Mouse (Mus musculus): Measurements from ENCODE around the gene Tspan14.

The Tspan14 gene

DNA sequence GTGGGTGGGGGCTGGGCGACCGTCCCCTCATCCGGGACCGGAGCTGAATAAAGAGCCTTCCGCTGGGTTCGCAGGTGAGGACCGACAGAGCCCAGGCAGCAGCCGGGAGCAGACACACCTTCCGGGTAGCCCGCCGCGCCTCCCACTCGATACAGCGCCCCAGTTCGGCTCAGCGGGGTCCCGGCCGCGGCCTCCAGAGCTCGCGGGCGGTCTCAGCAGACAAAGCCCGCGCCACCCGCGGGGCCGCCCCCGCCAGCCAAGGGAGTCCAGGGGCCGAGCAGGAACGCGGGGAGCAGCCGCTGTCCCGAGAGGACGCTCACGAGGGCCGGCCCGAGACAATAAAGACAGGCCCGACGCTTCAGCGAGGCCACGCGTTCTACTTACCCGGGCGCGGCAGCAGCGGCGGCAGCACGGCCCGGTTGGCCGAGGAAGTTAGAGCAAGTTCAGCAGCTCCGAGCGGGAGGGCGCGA, at the start of gene Tspan14:
Gene Tspan14, minus strand, starts transcription at position 416 of the 470 bp plus-strand sequence.
- in situ Hi-C loops (cut with MboI, MseI): no loop called here

DNA sequence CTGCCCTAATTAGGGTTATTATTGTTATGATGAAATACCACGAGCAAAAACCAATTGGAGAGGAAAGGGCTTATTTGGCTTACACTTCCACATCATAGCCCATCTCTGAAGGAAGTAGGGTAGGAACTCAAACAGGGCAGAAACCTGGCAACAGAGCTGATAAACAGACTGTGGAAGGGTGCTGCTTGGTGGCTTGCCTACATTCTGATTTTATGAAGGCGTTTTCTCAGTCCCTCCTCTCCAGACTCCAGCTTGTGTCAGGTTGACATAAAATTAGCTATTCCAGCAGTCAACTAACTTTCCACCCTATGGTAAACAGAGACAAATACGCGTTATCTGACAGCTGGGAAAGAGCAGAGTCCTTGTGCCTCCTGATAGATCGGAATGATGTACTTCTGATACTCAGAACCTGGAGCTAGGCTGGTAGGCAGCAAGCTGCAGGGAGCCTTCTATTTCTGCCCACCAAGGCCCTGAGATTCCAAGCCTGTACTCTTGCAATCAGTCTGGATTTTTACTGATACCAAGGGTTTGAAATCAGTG, 48.2 kb upstream of the Tspan14 start:
- in situ Hi-C loops (cut with MboI, MseI): no loop called here

DNA sequence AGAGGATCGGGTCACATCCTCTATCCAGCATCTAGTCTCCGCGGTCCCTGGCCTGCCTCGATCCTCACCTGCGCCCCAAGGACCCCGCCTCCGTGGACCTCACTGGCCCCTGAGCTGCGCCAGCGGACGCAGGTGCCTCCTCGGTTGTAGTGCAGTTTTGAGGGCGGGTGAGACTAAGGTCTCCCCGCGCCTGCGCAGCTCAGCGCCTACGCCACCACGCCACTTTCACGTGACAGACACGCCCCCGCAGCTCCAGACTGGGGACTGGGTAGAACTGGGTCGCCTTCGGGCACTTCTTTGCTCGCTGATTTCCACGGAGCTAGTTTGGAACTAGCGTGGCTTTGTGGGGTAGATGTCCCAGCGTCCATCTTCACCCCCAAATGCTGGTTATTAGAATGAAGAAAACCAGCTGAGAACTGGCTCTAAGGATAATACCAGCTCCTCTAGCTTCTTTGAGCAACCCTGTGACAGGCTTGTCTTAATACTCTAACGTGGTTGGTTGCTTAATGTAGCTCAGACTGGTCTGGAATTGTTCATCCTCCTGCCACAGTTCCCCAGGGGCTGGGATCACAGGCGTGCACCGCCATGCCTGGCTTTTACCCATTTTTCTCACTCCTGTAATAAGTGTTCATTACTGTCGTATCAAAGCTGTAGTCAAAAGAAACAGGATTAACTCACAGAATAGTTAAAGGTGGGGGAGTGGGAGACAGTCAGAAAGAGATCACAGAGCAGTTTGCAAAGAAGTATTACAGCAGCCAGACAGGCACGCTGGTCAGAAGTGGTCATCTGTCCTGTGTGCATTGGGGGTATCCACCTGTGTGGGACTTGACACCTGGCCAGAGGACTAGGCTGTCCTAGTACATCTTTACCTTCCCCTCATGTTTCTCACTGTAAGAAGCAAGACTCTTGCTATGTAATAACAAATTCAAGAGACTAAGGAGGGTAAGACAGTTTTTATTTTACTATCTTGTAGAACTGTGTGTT, 47.3 kb upstream of the Tspan14 start, which contains the start of gene Fam213a:
Gene Fam213a, minus strand, starts transcription at position 159 of the 984 bp plus-strand sequence.
- in situ Hi-C loops (cut with MboI, MseI): no loop called here

DNA sequence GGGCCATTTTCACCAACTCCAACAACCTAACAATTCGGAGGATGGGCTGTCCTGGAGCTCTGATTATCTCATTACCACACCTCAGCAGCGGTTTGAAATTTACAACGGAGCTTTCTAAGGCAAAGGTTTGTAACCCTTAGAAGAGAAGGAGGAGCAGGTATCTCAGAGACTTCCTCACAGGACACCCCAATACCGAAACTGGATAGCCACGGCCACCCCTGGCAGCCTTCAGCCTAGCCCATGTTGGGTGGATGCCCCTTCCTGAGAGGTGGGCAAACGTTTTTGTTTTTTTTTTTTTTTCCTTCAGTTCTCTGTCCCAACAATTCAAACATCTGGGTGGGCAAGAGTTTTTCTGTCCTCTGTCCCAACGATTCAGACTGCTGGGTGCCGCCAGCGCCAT, 46.5 kb upstream of the Tspan14 start:
- in situ Hi-C loops (cut with MboI, MseI): no loop called here

DNA sequence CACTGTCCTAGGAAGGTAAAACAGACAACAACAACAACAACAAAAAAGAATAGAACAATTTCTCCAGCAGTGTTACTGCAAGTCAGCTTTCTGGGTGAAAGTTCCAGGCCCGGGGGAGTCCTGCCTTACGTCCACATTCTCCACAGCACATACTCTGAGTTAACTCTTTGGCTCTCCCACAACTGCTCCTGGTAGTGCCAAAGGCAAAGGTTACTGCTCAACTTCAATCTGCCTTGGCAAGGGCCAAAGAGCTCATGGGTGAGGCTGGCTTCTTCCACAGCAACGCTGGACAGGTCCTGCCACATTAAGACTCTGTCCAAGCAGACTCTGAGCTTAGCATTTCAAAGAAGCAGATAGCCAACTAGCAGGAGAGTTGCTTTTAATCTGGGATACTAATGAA, 45.3 kb upstream of the Tspan14 start:
- in situ Hi-C loops (cut with MboI, MseI): no loop called here

DNA sequence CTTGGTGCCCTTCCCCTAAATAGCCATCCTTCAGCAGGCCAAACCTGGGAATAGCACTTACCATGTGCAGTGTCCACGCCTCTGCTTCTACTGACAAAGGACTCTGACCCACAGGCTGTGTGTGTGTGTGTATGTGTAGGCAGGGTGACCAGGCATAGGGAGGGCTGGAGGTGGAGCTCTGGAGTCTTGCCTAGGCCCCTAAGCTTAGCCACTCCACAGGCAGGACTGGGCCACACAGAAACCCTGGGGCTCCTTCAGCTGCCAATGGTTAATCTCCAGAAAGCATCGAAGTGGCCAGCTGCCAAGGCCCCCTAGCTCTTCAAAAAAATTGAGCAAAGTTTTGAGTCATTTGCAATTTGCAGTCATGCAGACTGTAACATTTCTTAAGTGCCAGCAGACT, 41.5 kb upstream of the Tspan14 start:
- in situ Hi-C loops (cut with MboI, MseI): no loop called here

DNA sequence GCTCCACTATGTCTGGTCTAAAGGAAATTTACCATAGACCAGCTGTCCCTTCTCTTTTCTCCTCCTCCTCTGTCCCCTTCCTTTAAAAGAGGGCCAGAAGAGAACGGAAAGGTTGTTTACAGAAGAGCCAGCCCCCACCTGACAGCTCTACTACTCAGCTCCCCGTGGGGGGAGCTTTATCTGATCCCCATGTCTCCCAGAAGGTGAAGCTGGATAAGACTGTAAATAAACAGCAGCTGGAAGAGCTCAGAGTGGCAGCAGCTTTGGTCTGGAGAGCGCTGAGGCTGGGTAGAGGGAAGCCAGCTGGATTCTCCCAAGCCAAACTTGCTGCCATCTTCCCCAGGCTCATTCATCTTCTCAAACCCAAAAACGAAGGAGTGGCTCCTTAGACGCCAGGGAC, 41.0 kb upstream of the Tspan14 start:
- in situ Hi-C loops (cut with MboI, MseI): no loop called here

DNA sequence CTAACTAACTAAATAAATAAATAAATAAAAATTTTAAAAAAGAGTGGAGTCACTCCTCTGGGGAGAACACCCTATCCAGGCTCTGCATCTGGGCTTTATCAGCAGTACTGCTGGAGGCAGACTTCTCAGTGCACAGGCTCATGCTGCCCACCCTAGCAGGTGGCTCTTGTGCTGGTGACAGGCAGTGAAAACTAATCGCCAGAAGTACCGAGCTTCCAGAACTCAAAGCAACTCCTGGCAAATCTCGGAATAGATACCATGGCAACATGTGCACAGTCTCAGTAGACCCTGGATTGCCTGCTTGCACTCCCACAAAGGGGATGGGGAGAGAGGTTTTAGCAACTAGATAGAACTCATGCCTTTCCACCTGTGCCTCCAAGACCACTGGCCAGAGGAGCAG, 40.3 kb upstream of the Tspan14 start:
- in situ Hi-C loops (cut with MboI, MseI): no loop called here

DNA sequence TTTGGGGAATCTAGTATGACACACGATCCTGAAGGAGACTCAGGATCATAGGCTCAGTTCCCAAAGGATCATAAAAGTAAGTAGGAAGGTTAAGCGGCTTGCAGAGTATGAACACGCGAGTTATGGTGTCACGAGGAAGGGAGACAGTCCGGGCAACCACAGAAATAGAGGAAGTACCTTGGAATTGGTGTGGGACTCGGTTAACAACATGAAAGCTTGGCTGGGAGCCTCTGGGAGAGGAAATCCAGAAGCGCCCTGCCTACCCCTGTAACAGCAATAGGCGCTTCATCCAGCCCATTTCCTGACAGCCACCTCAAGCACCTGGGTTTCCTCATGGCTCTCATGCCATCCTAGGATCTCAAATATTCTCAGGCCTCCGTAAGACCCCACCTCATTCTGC, 39.7 kb upstream of the Tspan14 start:
- in situ Hi-C loops (cut with MboI, MseI): no loop called here

DNA sequence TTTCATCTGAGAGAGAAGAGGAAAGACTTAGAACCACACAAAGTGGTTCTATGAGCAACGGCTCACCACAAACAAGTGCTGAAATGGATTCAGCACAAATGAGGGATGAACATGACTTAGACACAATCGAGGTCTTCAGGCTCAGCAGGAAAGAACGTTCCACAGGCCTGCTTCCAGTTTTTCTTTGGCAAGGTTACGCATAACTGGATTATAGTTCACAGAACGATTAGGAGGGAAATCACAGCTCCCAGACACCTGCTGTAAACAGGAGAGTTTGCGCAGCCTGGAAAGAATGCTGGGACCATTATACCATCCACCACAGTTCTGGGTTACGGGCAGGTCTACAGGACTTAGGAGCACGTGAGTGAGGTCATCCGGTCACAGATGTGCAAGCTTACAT, 39.1 kb upstream of the Tspan14 start:
- in situ Hi-C loops (cut with MboI, MseI): no loop called here

DNA sequence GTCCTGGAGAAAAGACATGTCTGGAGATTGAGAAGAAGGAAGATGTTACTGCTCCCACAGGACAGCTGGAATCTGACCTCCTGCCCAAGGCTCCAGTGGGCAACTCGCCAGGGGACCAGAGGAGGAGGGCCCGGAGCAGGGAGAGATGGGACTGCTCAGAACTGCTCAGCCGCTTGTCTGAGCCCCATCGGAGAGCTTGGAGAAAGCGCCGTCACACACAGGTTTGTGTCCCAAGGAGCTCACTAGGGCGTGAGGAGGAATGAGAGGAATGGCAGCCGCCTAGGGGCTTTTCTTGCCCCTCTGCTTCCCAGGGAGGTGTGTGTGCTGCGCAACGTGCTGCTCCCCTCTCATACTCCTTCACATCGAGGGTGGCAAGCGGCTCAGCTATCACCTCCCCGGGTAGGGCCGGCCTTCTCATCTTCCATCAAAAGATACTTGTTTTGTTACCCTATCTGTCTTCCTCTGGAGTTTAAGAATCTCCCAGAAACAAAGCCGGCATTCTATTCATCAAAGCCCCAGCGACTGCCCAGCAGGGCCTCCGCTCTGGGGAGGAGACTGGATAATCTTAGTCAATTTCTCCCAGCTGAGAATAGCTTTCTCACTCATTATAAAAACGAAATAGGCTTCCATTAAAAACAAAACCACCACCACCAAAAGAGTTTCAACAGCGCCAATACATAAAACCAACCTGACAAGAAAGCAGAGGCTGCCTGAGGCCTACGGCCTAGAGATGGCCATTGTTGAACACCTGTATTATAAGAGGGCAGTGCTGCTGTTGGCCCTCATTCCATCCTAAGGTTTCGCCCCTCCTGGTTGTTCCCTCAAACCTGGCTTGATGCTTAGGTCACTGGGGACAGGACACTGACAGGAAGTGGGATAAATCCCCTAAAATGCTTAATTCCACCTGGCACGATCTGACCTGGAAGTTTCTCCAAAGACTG, 37.9 kb upstream of the Tspan14 start:
- in situ Hi-C loops (cut with MboI, MseI): no loop called here

DNA sequence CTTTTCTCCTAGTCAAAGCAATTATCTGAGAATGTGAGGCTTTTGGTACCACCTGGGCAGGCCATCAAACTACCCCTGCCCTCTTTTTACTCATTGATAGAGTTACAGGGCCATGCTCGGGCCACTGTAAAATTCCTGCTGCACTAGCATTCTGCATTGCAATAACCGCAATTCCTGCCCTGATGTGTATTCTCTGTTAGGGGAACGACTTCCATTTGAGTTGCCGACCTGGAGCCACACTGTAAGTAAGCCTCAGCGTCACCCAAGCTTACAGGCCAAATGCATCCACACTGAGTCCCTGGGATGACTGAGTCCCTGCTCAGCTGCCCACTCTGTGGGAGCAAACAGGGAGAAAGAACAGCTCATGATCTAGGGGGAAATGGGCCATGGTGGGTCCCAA, 35.0 kb upstream of the Tspan14 start:
- in situ Hi-C loops (cut with MboI, MseI): no loop called here

DNA sequence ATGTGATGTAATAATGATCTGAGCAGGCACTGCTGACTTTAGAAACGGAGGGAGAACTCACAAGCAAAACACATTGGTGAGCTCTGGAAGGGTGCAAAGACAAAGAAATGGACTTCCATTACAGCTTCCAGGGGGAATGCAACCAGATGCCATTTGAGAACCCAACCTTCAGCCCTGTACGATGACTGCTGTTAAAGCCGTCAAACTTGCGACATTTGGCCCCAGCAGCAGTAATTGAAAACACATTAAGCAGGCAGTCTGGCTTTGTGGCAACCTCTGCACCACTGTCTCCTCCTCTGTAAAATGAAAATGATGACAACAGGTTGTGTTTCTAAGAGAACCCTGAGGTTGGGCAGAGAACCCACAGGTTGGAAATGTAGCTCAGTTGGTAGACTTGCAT, 34.2 kb upstream of the Tspan14 start:
- in situ Hi-C loops (cut with MboI, MseI): no loop called here

DNA sequence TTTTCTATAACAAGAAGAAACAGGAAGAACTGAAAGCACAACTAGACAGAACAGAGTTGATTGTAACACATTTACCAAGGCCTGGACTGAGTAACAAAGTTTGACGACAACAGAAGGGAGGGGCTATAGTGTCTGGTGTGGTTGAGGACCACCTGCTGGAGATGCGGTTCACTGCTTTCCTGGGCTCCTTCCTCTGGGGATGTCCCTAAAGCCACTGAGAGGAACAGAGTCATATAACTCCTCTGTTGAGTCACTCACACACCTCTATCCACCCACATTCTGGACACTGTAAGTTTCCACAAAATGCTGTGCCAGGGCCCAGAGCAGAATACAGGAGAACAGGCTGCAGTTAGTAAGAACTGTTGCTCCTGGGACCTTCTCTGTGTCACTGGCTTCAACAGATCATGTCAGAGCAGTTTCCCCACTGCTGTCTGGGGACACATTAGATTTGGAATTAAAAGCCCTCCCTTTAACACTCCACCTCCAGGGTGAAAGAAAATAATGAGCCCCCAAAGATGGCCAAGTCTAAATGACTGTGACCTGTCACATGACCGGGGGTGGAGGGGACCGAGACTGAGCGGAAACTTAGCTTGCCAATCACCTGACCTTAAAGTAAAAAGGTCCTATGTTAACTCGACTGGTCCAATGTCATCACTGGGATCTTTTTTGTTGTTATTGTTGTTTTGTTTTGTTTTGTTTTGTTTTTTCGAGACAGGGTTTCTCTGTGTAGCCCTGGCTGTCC, 33.5 kb upstream of the Tspan14 start:
- in situ Hi-C loops (cut with MboI, MseI): no loop called here

DNA sequence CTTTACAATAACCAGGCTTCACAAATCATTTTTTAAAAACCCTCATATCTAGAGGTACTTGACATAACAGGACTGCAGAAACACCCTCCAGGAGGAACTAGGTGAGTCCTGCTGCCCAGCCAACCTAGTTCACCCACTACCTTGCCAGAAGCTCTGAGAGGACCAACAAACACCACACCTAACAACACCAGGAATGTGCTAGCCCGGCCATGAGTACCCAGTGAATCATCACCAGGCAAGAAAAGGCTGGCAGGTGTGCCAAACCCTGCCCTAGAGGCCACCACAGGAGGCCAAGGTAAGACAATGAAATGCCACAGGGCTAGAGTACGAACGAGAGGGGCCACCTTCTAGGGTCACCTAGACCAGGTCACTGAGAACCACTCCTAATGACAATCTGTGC, 29.6 kb upstream of the Tspan14 start:
- in situ Hi-C loops (cut with MboI, MseI): no loop called here

DNA sequence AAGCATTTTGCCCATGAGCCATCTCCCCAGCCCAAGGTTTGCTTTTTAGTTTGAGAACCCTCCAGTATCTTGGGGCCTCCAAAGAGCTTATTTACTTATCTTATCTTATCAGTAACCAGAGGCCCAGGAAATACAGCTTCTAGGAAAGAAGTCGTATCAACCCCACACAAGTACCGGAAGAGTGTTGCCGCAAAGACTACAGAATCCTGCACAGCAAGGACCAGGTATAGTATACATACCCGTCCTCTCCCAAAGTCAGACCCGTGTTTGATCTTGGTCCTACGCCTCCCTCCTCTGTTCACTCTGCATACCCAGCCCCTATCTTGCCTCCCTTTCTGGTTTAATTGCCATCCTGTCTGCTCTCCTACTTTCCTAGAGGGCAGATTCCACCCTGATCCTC, 25.9 kb upstream of the Tspan14 start:
- in situ Hi-C loops (cut with MboI, MseI): no loop called here

DNA sequence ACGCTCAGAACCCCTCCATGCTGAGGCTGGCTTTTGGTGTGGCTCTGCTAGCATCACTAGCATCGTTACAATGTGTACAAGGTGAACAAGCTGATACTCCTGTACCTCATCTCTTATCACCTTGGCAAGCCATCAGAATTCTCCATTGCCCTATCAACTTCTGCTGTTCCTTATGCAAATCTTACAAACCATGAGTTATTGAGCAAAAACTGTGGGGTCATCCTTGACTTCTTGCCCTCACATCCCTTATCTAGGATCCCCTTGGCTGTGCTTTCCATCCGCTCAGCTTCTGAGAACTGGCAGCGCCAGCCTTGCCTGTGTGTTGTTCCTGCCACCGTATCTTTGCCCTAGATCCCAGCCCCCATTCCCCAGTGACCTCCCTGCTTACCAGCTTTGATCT, 22.2 kb upstream of the Tspan14 start:
- in situ Hi-C loops (cut with MboI, MseI): no loop called here

DNA sequence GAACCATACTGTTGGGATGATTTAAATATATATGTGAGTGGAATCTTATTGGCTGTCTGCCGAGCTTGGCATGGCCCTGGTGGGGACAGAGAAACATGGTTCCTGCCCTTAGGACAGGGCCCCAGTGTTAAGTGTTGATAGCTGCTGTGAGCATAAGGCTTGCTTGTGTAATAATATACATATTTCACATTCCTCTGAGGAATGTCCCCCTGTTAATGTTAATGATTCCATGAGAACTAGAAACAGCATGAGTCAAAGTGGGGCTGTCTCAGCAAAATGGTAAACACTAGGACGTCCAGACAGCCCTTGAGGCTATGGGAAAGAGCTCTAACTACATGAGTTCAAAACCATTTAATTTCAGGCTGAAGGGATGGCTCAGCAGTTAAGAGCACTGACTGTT, 20.6 kb upstream of the Tspan14 start:
- in situ Hi-C loops (cut with MboI, MseI): no loop called here

DNA sequence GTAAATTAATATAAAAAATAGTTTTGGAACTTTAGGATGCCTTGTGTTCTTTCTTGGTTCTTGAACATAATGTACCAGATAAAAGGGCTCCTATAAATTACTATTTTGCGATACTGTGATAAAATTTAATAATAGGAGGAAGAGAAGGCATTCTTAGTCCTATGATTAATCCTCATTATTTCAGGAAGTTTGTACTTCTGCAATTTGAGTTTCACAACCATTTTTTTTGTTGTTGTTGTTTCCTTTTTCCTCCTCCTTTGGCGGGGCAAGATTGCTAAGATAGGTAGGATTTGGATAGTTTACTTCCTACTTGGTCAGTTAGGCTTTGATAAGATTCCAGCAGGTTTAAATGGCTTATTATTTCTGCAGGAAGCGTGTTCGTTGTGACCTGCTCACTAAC, 19.0 kb upstream of the Tspan14 start:
- in situ Hi-C loops (cut with MboI, MseI): no loop called here

DNA sequence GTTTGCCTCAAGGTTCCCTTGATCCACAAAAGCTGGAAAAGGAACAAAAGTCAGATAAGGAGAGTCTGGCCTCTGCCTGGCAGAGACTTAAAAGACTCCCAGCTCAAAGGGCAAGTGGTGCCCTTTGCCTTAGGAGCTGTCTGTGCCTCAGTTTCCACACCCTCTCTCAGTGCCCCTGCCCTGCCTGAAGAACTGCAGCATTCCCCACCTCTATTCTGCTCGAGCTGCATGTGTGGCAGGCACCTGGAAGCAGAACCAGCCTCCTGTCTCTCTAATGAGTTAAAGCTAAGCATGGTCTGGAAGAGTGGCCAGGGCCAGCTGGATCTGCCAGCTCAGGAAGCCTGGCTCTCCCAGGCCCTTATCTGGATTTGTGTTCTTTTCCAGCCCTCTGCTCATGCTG, 13.1 kb upstream of the Tspan14 start:
- in situ Hi-C loops (cut with MboI, MseI): loop anchor here (5.0 kb wide), 1 partner anchor 48 kb away; no protein-coding TSS in a partner anchor

DNA sequence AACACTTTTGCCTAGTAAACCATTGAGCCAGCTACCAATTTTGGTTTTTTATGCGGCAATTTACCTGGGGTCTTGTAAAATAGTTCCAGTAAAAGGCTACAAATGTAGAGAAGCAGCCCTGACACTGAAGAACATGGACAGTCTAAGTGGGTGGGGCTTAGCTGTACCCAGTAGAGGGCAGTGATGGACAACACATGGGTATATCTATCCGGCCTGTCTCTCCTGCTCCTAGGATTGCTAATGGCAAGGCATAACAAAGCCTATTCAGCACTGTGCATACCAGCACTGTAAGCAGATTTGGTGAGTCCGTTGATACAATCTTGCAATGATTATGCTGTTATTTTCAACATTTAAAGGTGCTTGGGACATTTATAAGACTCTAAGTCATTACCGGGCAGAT, 12.4 kb upstream of the Tspan14 start:
- in situ Hi-C loops (cut with MboI, MseI): loop anchor here (5.0 kb wide), 1 partner anchor 48 kb away; no protein-coding TSS in a partner anchor

All from T-helper 2 cell (primary cell).